Mouse (Mus musculus) MEL (cell line): ENCODE results near the gene Gpr19. TPM values are rescaled to one million over a fixed set of nuclear protein-coding genes. Genes with fewer than 3 reads are reported as not detected.

ENCODE experiments used
- DNase-seq: peaks from one replicate; pipeline ENCODE4 v3.0.0; 2011; ENCODE audit warnings: low read depth, low spot score
- H3K27ac ChIP-seq: 2 replicates; pipeline ENCODE4 v1.5.1; 2012; ENCODE audit warnings: low read depth, mild to moderate bottlenecking, control low read depth, low read length, moderate library complexity; ENCODE audit not compliant: control insufficient read depth
- H3K27me3 ChIP-seq, 2 experiments: fragments of 150-350 bp in 1 of 2; sonication (generic) in 1 of 2; 2 replicates each; pipeline ENCODE4 v1.6.1; 2012; ENCODE audit warnings: low read length in 2 of 2, mild to moderate bottlenecking in 2 of 2, improper control_type of control experiment in 1 of 2, moderate library complexity in 1 of 2; ENCODE audit not compliant: insufficient read depth in 2 of 2, control insufficient read depth in 1 of 2
- H3K36me3 ChIP-seq, 2 experiments: 2 replicates each; pipeline ENCODE4 v1.6.1; 2012 to 2014; ENCODE audit warnings: low read length in 2 of 2, improper control_type of control experiment in 1 of 2, inconsistent platforms in 1 of 2, mild to moderate bottlenecking in 1 of 2; ENCODE audit not compliant: insufficient read depth in 2 of 2, control insufficient read depth in 1 of 2
- H3K4me1 ChIP-seq, 2 experiments: fragments of 150-350 bp in 1 of 2; sonication (generic) in 1 of 2; 2 replicates each; pipeline ENCODE4 v1.6.1; 2012; ENCODE audit warnings: low read length in 2 of 2, improper control_type of control experiment in 1 of 2, mild to moderate bottlenecking in 1 of 2; ENCODE audit not compliant: insufficient read depth in 2 of 2, control insufficient read depth in 1 of 2
- H3K4me3 ChIP-seq, 2 experiments: fragments of 150-350 bp in 1 of 2; sonication (generic) in 1 of 2; 2 replicates each; pipeline ENCODE4 v1.5.1; 2012; ENCODE audit warnings: low read depth in 2 of 2, low read length in 2 of 2, mild to moderate bottlenecking in 2 of 2, moderate library complexity in 2 of 2, control low read depth in 1 of 2, improper control_type of control experiment in 1 of 2; ENCODE audit not compliant: control insufficient read depth in 1 of 2, insufficient read depth in 1 of 2
- H3K79me2 ChIP-seq: 2 replicates; pipeline ENCODE4 v1.6.1; 2012; ENCODE audit warnings: mild to moderate bottlenecking, low read length, moderate library complexity; ENCODE audit not compliant: control insufficient read depth, poor library complexity, insufficient read depth
- H3K9ac ChIP-seq: 2 replicates; pipeline ENCODE4 v1.6.1; 2012; ENCODE audit warnings: low read depth, mild to moderate bottlenecking, control low read depth, low read length, moderate library complexity; ENCODE audit not compliant: control insufficient read depth, poor library complexity, severe bottlenecking
- H3K9me3 ChIP-seq: fragments of 150-350 bp; sonication (generic); replicated peaks from 2 replicates; pipeline ENCODE4 v1.6.1; 2012; ENCODE audit warnings: mild to moderate bottlenecking, low read length, improper control_type of control experiment, moderate library complexity; ENCODE audit not compliant: insufficient read depth
- CHD1 ChIP-seq: IDR thresholded peaks from 2 replicates; pipeline ENCODE4 v1.6.1; 2012; ENCODE audit warnings: low read depth, mild to moderate bottlenecking, inconsistent platforms, low read length, improper control_type of control experiment
- CTCF ChIP-seq, 3 experiments: IDR thresholded peaks in 2 of 3; conservative IDR thresholded peaks in 1 of 3; 2 replicates each; pipeline ENCODE4 v1.5.1; 2011 to 2012; ENCODE audit warnings: low read length in 3 of 3, low read depth in 2 of 3, mild to moderate bottlenecking in 2 of 3, improper control_type of control experiment in 1 of 3, inconsistent platforms in 1 of 3, mixed read lengths in 1 of 3, moderate library complexity in 1 of 3; ENCODE audit not compliant: control insufficient read depth in 1 of 3, insufficient read depth in 1 of 3, poor library complexity in 1 of 3, severe bottlenecking in 1 of 3
- EP300 ChIP-seq, 2 experiments: IDR thresholded peaks; 2 replicates each; pipeline ENCODE4 v1.6.1; 2011; ENCODE audit warnings: improper control_type of control experiment in 2 of 2, low read length in 2 of 2, low read depth in 1 of 2, mild to moderate bottlenecking in 1 of 2
- JUND ChIP-seq: IDR thresholded peaks from 2 replicates; pipeline ENCODE4 v1.6.1; 2011; ENCODE audit warnings: low read depth, mild to moderate bottlenecking, improper control_type of control experiment, low read length
- MAFK ChIP-seq: IDR thresholded peaks from 2 replicates; pipeline ENCODE4 v1.6.1; 2011; ENCODE audit warnings: low read depth, mild to moderate bottlenecking, low read length, improper control_type of control experiment, borderline replicate concordance
- MAX ChIP-seq: IDR thresholded peaks from 2 replicates; pipeline ENCODE4 v1.6.1; 2011; ENCODE audit warnings: low read length, improper control_type of control experiment
- MAZ ChIP-seq: IDR thresholded peaks from 2 replicates; pipeline ENCODE4 v1.6.1; 2012; ENCODE audit warnings: low read depth, mild to moderate bottlenecking, inconsistent platforms, low read length, improper control_type of control experiment
- MEF2A ChIP-seq: IDR thresholded peaks from 2 replicates; pipeline ENCODE4 v1.6.1; 2014; ENCODE audit warnings: low read depth, mild to moderate bottlenecking, inconsistent platforms, low read length, improper control_type of control experiment; ENCODE audit not compliant: poor library complexity, insufficient replicate concordance, severe bottlenecking; ENCODE audit errors: extremely low read depth
- NELFE ChIP-seq: IDR thresholded peaks from 2 replicates; pipeline ENCODE4 v1.6.1; 2011; ENCODE audit warnings: low read depth, low read length, improper control_type of control experiment
- POLR2A ChIP-seq, 2 experiments: IDR thresholded peaks; 2 replicates each; pipeline ENCODE4 v1.6.1; 2011 to 2012; ENCODE audit warnings: low read length in 2 of 2, mild to moderate bottlenecking in 2 of 2, control low read depth in 1 of 2, improper control_type of control experiment in 1 of 2, low read depth in 1 of 2, moderate library complexity in 1 of 2; ENCODE audit not compliant: control insufficient read depth in 1 of 2, insufficient read depth in 1 of 2, poor library complexity in 1 of 2
- POLR2AphosphoS2 ChIP-seq: IDR thresholded peaks from 2 replicates; pipeline ENCODE4 v1.6.1; 2011; ENCODE audit warnings: low read length, improper control_type of control experiment
- POLR2AphosphoS5 ChIP-seq: IDR thresholded peaks from 2 replicates; pipeline ENCODE4 v1.6.1; 2012; ENCODE audit warnings: low read depth, borderline replicate concordance, mild to moderate bottlenecking, inconsistent platforms, low read length, moderate library complexity, mixed read lengths
- RCOR1 ChIP-seq: IDR thresholded peaks from 2 replicates; pipeline ENCODE4 v1.6.1; 2012; ENCODE audit warnings: low read depth, mild to moderate bottlenecking, inconsistent platforms, low read length, improper control_type of control experiment
- TAL1 ChIP-seq: IDR thresholded peaks from 2 replicates; pipeline ENCODE4 v1.6.1; 2012; ENCODE audit warnings: mild to moderate bottlenecking, inconsistent platforms, low read length, moderate library complexity, mixed read lengths
- UBTF ChIP-seq: IDR thresholded peaks from 2 replicates; pipeline ENCODE4 v1.6.1; 2012; ENCODE audit warnings: low read depth, mild to moderate bottlenecking, inconsistent platforms, low read length, improper control_type of control experiment, moderate library complexity, borderline replicate concordance; ENCODE audit not compliant: insufficient read depth
- ZMIZ1 ChIP-seq: IDR thresholded peaks from 2 replicates; pipeline ENCODE4 v1.6.1; 2012; ENCODE audit warnings: low read depth, mild to moderate bottlenecking, inconsistent platforms, low read length, improper control_type of control experiment, moderate library complexity
- ZNF384 ChIP-seq: IDR thresholded peaks from 2 replicates; pipeline ENCODE4 v1.6.1; 2012; ENCODE audit warnings: low read depth, mild to moderate bottlenecking, inconsistent platforms, low read length, improper control_type of control experiment
- polyA plus RNA-seq, 2 experiments: library from polyadenylated mRNA; stranded (reverse) in 1 of 2; unstranded in 1 of 2; fragments of >175 nt in 1 of 2; fragments of >200 nt in 1 of 2; gene quantifications; 2 replicates each; pipeline versions ENCODE4 v1.2.1 to v1.2.4; 2012; ENCODE audit warnings: low replicate concordance in 2 of 2, low read depth in 1 of 2; ENCODE audit not compliant: insufficient read length in 2 of 2, insufficient read depth in 1 of 2, missing spikeins in 1 of 2
- total RNA-seq: library from RNA; depleted of rRNA; stranded (reverse); fragments of 300-350 nt; gene quantifications from 2 replicates; pipeline ENCODE4 v1.2.3, GENCODE M21; 2012

Gpr19 gene
- total and polyA plus RNA-seq, 3 experiments: 8.4 to 11.7 TPM; not detected in 1

GRCm38 (mm10) chr6:134925673-134926337, 27.4 kb upstream of the Gpr19 start:
- TF ChIP-seq MAZ (no peak), ZNF384 (peak; percentile 65)
- DNase-seq: peak; percentile 54
- peak overlapping the region; percentile 97 for H3K9ac ChIP-seq
- H3K4me3 ChIP-seq: peak overlapping the region in 1 of 2 experiments; percentile 81; a peak in 2 of 4 replicates
- no peak overlapping the region; the same call in 1 of the 2 replicates for H3K27ac ChIP-seq
- H3K9me3 ChIP-seq: no peaks in the 10 kb centered on the region
- peaks cover 48% of the 10 kb centered on the region for H3K79me2 ChIP-seq
- peaks cover 2 to 32% of the 10 kb centered on the region in 2 experiments; a peak in 3 of 4 replicates for H3K36me3 ChIP-seq
- peaks cover 10 to 13% of the 10 kb centered on the region in 2 experiments for H3K4me1 ChIP-seq
- no peaks in the 10 kb centered on the region for H3K27me3 ChIP-seq

GRCm38 (mm10) chr6:134924262-134924661, 25.9 kb upstream of the Gpr19 start:
- TF ChIP-seq UBTF: no peak
- TF ChIP-seq CTCF (IDR thresholded peaks at IDR 0.05 in 2 of 3, conservative IDR thresholded peaks at IDR 0.05 in 1 of 3; ENCODE audit: control insufficient read depth in 1 of 3, insufficient read depth in 1 of 3, low read depth in 2 of 3, low read length in 3 of 3, poor library complexity in 1 of 3, severe bottlenecking in 1 of 3): no peak
- 0 out of 2 replicates have a peak, but pooled peaks have one; percentile 23 for TF ChIP-seq RCOR1
- no peak for TF ChIP-seq MAFK
- Histone ChIP-seq H3K27me3 (no peaks in the 10 kb centered on the region), H3K4me1 (peaks cover 3 to 8% of the 10 kb centered on the region in 2 experiments; a peak in 3 of 4 replicates), H3K36me3 (peaks cover 2 to 25% of the 10 kb centered on the region in 2 experiments; a peak in 3 of 4 replicates), H3K9me3 (no peaks in the 10 kb centered on the region), H3K79me2 (peaks cover 43% of the 10 kb centered on the region), H3K27ac (no peak overlapping the region), H3K4me3 (peak overlapping the region in 1 of 2 experiments; percentile 7; a peak in 1 of 4 replicates), H3K9ac (no peak overlapping the region)
- peak; percentile 52 for DNase-seq

GRCm38 (mm10) chr6:134923670-134924069, 25.3 kb upstream of the Gpr19 start:
- no peak overlapping the region for H3K9ac ChIP-seq
- H3K4me3 ChIP-seq: no peak overlapping the region; a peak in 1 of 4 replicates
- no peak for DNase-seq
- H3K79me2 ChIP-seq: peaks cover 41% of the 10 kb centered on the region
- H3K36me3 ChIP-seq: peaks cover 2 to 29% of the 10 kb centered on the region in 2 experiments; a peak in 3 of 4 replicates
- TF ChIP-seq JUND (no peak), ZMIZ1 (no peak), MEF2A (no peak), MAX (no peak), TAL1 (no peak), MAZ (no peak), POLR2A (IDR thresholded peaks at IDR 0.05; ENCODE audit: control insufficient read depth in 1 of 2, insufficient read depth in 1 of 2, low read depth in 1 of 2, low read length in 2 of 2, poor library complexity in 1 of 2) (no peak), POLR2AphosphoS5 (no peak), UBTF (no peak), EP300 (IDR thresholded peaks at IDR 0.05; ENCODE audit: low read depth in 1 of 2, low read length in 2 of 2) (no peak), ZNF384 (no peak), CHD1 (no peak), POLR2AphosphoS2 (no peak), NELFE (no peak)
- H3K4me1 ChIP-seq: peaks cover 6 to 8% of the 10 kb centered on the region in 2 experiments; a peak in 3 of 4 replicates
- no peaks in the 10 kb centered on the region for H3K27me3 ChIP-seq
- no peak overlapping the region for H3K27ac ChIP-seq
- no peaks in the 10 kb centered on the region for H3K9me3 ChIP-seq
